Mouse (Mus musculus): ENCODE measurements around the gene Bclaf1.

GRCm38 (mm10) chr10:20268945-20269344 lies 43.3 kb upstream of the Bclaf1 start:
- TF ChIP-seq MYOD1 (IDR thresholded peaks at IDR 0.05; ENCODE audit: control insufficient read depth, insufficient read length, low read depth) = no peak
- no peak for TF ChIP-seq MAX (IDR thresholded peaks at IDR 0.05)
- TF ChIP-seq CTCF (IDR thresholded peaks at IDR 0.05; ENCODE audit: control insufficient read depth, insufficient read depth, insufficient read length) = no peak
- TF ChIP-seq USF1 (IDR thresholded peaks at IDR 0.05; ENCODE audit: low read depth) = no peak
- no peak for TF ChIP-seq MYOG (IDR thresholded peaks at IDR 0.05; ENCODE audit: control insufficient read depth, extremely low read depth, insufficient read length)

All from C2C12 (cell line).